Mouse (Mus musculus) adrenal gland, adult (tissue): ENCODE measurements at regions not wholly inside any gene's neighbourhood (a gene's known extent, or its start where the extent isn't known, plus 50 kb on each side); places are given as distances from the start of the nearest gene placed in this dataset.

ENCODE experiments used
- DNase-seq, 2 experiments: peaks; one replicate each; pipeline ENCODE4 v3.0.0; 2022 to 2023; ENCODE audit warnings: low spot score in 1 of 2; ENCODE audit not compliant: inconsistent age in 2 of 2

DNA sequence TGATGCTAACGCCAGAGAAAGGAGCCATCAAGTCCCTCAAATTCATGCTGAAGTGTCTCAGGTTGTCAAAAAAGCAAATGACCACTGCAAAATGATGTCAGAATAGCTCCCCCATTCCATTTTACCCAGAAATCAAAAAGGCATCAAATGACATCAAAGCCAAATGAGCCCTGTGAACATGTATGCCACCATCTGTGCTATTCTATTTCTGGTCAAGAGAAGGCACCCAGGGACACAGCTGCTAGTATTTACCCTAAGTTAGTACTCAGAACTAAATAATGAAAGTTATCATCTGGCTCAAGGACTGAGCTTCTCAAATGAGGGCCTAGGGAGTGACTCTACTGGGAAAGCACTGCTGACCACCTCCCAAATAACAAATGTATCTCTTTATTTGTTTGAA lies 191.1 kb upstream of the Ahr start:
- no peak for DNase-seq

DNA sequence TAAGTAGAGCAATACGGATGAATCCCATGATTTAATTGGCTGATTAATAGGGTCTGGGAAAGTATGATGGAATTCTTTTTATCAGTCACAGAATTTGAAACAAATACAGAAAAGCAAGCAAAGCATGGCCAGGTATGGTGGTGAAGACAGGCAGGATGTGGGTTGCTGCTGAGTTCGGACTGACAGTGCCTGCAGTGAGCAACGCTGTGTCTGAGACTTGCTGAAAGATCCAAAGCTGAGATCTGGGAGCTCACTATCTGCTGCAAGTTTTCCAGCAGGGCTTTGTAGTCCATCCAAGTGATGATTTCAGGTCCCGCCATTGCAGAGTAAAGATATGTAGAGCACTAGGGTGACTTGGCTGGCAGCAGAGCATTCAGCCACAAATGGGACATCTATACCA lies 189.3 kb upstream of the Ahr start:
- no peak for DNase-seq

DNA sequence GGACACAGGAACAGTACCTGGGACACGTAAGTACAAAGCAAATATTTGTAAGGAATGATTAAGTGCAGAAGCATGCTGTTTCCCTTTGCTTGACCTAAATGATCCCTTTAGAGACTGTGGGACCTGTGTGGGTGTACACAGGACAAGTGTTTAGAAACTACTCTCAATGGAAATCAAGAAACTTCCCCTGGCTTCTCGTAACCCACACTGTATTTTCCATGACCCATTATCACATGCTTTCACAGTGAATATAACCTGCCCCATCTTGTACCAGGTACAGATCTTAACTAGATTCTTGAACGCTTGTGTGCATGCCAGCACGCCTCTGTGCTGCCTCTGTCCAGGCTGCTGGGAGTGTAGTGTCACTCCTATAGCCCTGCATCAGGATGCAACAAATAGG lies 177.8 kb upstream of the Ahr start:
- DNase-seq = no peak

DNA sequence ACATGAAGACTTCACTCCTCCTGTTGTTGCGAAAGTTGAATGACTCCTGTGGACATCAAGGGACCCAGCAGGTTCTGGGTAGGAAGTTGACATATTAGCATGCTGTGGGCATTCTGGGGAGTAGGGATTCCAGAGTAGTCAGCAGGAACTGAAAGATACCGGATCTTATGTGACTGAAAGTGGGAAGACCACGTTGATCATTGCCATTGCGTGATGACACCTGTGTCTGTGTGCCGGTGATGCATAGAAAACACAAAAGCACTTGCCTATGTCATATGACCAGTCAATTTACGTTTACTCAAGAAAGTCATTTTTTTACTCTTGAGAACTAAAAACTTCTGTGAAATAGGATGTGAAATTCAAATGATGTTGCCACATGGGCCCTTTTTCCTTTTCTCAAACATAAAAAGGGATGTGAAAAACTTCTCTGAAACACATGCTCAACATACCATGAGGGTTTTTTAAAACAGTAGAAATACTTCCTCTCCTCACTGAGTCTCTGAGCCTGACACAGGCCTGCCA lies 176.8 kb upstream of the Ahr start:
- DNase-seq = no peak

DNA sequence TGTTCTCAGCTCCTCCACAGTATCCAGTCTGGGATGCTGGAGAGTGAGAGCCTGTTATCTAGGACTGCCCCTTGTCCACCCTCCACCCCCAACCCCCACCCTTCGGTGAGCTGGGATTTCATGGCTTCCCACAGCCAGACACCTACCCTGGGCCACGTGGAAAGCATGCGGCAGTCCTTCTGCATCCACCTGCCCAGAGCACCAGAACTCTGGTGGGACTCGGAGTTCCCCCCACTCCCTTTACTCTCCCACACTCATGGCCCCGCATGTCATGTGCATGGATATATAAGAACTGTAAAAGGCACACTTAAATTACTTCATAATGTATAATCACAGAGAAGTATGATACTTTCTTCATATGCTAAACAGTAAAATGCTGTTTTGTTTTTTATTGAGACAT lies 175.5 kb upstream of the Ahr start:
- no peak for DNase-seq

DNA sequence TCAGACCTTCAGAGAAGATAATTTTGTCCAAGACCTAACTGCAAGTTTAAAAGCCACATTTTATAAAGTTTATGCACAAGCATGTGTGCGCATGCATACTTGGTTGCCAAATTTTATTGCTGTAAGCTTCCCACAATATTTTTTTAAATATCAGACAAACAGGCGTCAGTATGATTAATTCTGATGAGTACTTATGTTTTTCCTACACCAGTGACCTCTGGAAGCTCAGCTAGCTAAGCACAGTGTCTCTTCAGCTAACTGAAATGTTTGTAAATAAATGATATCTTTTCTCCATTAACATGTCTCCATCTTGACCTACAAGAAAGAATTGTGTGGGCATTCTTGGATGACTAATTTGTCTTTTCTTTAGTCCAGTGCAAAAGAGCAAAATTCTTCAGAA lies 168.6 kb upstream of the Ahr start:
- no peak for DNase-seq

DNA sequence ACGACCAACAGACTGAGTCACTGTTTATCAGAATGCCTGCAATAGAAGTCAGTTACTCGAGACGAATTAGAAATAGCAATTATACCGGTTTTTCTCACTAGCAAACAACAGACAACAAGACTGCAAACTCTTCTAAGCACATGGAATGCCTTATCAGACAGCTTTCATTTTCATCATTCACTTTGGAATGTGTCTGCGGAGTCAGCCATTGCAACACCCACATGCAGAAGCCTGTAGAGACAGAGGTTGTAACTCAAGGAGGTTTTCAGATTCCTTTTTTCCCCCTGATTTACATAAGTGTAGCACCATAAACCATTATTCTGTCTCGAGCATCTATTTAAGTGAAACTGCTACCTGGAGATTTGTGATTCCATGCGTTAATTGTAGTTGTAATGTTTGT lies 167.8 kb upstream of the Ahr start:
- DNase-seq = no peak

DNA sequence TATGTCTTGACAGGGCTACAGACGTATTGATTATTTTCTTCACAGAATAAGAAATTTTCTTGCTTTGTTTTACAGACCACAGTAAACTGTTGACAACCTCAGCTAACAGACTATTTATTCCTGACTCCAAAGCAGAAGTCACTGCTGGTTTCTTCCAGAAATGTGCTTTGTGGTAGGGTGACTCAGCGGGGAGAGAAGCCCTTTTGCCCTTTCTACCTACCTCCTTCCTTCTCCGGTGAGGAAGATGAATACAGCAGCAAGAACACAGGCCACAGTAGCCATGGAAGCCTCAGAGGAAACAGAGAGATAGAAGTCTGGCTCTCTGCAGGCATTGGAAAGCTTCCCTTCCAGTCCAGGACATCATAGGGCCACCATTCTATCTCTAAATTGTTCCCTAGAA lies 159.4 kb upstream of the Ahr start:
- DNase-seq = no peak

DNA sequence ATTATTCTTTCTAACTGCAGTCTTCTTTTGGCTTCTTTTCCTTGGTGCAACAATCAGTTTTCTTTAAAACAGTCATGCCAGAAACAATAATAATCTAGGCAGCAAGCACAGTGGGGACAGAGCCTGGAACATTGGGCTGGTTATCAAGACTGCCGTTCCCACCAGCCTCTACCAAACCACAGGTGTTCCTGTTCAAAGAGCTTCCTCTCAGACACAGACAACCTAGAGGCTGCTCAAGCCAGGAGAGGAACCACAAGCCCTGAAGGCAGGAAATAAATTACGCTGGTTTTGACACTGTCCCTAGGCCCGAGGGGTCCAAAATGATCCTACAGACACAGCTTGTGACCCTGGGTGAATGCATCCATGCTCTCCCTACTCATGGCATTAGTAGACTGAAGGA lies 156.1 kb upstream of the Ahr start:
- no peak for DNase-seq

DNA sequence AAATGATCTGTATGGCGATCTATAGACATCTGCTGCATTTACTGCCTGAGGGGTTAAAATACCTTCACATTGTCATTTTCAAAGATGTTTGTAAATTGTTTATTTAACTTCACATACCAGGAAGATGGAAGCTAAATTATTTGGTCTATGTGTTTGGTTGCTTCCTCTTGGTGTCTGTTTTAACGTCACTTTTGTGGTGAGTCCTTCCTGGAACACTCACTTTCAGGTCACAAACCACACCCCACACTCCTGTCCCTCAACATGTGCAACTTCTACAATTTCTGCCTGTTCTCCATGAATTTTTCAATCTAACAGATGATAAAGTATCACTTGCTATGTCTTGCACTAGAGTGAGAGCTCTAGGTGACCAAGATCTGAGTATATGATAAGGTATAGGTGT lies 151.4 kb upstream of the Ahr start:
- DNase-seq = no peak

DNA sequence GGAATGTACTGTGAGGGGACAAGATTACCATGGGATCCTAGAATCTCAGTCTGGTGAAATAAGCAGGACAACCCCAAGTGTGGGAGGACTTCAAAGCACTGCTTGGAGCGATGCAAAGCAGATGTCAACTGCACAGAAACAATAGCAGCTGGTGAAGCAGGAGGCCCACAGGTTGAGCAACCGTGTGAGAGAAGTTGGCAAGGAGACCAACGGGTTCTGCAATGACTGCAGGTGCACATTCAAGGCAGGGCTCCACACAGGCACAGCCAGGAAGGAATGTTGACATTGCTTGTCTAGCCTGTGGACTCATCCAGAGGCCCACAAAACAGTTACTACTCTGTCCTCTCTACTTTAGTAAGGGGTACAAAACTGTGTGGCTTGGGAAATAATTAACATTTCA lies 150.4 kb upstream of the Ahr start:
- DNase-seq = no peak

DNA sequence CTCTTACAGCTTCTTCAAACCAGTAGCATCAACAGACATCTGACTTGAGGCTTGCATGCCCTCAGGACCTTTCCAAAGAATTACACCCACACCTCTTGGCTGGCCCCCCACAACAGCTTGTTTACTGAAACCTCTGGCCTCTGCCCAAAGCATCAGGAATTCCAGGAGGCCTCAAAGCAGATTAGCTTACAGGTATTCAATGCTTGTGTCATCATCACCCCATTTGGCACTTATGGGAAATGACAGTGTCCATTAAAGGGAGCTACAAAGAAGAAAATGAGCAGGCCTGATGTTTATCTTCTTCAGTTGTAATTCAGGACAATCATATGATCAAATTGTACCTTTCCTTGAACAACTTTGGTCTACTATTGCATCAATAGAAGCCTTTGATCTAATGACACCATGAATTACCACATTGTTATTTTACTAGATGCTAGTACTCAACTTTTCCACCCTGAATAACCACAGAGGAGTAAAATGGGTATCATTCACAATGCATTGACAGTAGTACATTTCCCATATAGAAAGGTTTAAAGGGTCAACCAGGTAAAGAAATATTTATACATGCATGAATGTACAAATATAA lies 147.1 kb upstream of the Ahr start:
- no peak for DNase-seq

DNA sequence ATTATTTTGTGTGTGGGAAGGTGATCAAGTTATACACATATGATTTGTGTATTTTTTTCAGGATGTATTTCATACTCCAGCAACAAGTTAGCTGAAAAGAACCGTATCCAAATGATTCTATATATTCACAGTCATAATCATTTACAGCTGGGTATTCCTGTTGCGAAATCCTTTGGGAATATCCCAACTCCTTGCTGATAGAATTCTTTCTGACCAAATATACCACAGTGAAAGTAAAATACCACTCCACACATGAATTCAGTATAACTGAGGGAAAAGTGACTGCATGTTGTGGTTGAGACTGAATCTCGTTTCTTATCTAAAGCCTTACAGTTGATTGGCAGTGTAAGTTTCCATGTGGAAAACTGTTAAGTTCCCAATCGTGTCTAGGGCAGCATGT lies 145.1 kb upstream of the Ahr start:
- DNase-seq = no peak

DNA sequence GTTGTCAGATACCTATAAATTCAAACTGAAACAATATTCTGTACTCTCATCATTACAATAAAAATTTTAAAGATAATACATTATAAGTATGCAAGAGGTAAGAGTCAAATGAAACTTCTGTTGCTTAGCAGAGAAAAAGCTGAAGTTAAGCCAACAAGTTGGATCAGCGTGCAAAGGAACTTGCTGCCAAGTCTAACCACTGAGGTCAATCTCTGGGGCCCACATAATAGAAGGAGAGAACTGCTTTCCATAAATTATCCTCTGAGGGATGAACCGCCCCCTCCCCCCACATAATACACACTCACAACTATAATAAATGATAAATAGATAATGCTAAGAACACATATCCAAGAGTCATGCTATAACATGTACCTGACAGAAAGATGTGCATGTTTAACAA lies 144.2 kb upstream of the Ahr start:
- DNase-seq = no peak

DNA sequence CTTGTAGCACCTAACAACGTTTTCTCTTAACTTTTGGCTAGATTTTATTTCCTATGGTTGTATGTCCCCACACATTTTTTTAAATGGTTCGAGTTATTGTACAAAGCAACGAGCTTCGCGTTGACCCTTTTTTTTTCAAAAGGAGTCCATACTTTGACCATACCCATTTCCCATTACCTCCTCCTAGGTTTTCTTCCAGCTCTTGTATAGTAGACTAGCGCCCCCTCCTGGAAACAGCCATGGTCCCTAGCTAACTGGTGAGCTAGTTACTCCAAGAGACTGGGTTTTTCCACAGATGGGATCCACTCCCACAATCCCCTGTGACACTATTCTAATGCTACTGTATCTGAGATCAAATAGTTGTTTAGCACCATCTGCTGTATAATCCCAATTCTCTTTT lies 139.6 kb upstream of the Ahr start:
- DNase-seq = peak; percentile 36 to 82

DNA sequence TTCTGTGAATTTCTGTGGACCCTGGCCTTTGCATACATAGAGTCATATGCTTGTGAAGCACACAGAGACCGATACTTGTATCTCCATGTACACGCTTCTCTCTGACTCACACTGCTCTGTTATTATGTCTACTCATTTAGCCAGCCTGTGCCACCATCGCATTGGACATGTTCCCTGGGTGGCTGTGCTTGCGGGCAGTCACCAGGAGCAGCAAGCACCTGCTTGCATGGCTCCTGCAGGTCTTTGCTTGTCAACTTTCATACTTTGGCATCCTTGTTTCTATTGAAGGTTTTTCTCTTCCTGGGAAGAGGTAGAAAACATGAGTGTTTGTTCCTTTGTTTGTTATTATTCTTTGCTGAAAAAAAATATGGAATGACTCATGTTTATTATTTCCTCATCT lies 136.1 kb upstream of the Ahr start:
- DNase-seq = no peak

DNA sequence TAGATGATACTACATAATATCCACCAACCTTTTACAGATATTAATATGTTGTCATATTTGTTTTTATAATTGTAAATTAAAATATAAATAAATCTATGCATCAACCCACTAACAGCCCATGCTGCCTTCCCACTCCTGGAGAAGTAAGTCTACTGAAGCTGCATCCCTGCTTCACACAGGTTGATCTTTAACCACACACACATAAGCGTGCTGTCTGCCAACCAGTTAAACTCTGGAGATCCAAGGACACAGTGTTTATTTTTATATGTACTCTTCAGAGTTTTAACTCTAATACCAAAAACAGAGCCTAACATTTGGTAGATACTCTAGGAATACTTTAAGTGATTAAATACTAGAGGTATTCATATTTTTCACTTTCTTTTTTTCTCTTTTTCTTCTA lies 133.9 kb upstream of the Ahr start:
- DNase-seq = no peak

DNA sequence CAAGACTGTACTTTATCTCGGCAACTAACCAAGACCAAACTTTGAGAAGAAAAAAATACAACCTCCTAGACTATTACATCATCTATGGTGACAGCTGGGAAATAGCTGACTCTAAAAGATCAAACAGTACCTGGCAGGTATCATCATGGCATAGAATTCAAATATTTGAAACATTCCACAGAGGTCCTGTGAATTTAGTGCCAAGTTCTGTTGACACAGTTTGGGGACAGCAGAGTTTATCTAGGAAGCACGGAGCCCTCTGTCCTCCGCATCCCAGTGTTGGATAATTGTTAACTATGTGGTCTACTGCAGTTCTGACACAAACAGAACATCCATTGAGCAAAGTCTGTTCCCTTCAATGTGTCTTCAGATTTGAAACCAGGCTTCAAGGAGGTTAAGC lies 132.9 kb upstream of the Ahr start:
- no peak for DNase-seq

DNA sequence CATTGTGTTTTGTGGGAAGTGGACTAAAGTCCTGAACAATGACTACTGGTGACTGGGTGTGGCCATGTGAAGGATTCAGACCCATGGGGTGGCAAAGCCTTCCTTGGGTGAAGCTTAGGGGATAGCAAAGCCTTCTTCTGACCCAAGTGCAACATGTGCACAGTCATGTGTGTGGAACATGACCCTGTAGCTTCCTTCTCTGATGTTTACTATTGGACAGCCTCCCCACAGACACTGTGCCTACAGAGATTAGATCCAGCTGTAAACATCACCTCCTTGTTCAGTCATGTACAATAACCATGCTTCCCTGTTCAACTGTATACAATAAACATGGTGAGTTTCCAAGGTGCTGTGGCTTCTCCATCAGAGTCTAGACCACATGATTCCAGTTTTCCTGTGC lies 132.4 kb upstream of the Ahr start:
- DNase-seq = no peak

DNA sequence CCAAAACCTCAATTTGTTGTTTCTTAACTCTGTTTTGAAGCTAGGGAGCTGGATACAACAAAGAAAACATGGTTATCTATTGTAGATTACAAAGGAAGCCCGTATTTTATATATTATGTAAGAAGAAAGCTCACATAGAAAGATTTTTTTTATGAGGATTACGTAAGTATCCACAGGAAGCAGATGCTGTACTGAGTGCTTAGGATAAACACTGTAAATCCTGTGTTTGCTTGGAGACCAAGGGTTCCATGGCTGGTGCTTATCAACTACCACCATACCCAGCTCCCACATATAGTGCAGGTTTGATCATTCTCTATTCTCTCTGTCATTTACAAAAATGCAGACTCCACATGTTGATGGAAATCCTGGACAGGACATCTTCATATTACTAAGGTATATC lies 131.2 kb upstream of the Ahr start:
- DNase-seq = no peak

DNA sequence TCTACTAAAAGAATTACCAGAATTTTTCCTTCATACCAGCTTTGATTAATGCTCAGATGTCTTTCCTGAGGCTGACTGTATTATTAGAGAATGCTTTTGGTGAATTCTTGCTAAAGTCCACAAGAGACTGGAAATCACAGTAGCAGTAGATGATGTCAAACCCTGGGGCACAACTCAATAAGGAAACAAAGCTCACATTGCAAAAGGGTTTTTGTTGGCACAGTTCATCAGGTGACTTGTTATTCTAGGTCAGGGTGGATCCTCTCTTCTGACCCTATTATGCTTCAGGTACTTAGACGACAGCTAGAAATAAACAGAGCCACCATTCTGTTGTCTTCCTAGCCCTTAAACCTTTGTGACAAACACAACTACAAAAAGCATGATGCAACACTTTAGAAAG lies 128.2 kb upstream of the Ahr start:
- no peak for DNase-seq

DNA sequence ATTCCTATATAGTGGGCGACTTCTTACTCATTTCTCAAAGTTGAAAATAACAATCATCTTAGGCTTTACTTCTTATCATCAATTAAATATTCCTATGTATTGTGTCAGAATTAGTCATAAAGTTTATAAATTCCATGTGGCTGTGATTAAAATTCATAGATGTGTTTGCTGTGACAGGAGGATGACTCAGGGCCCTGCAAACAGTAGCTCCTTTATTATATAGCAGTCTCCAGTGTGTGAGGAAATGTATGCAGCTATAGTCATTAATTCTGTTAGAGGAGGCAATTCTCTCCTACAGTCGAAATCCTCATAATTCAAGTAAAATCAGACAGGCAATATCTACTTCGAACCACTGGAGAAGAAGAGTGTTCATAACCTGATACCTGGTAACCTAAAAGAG lies 121.7 kb upstream of the Ahr start:
- DNase-seq = no peak

DNA sequence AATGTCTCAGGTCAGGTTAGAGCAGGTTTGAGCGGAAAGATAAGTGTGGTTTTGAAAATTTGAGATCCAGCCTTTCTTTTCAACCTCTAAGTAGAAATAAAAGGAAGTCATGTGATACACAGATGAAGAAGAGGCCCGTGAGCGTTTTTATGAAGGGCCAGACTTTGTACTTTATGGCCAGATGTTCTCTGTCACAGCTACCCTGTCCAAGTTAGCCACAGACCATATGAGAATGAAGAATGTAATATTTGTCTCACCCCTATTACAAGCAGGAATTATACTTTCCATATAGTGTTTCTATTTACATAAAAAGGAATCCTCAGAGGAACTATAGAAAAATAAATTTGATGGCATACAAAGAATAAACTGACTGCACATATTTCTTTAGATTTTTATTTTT lies 114.9 kb upstream of the Ahr start:
- no peak for DNase-seq

DNA sequence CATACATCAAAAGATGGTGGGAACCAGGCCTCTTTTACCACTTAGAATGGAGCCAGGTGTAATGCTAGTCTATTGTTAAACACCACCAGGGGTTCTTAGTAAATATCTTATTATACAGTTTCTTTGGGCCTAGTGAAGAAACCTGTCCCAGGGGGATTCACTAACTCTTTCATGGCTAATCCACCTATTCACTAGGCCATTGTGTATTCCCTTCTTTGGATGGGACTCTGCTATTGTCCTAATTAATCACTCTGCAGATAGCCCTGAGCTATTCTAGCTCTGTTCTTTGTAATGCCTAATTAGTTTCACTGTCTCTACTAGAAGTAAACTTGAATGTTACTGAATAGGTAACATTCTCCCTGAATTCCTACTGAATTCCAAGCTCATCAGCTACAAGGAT lies 107.6 kb upstream of the Ahr start:
- DNase-seq = no peak
